Mouse (Mus musculus) spleen, postnatal 36 days (tissue): ENCODE measurements around the gene Zfp747.

Source experiments
- DNase-seq, 2 experiments: peaks; one replicate each; pipeline ENCODE4 v3.0.0; 2022; ENCODE audit warnings: low spot score in 2 of 2, mixed read lengths in 1 of 2

Zfp747 gene

DNA sequence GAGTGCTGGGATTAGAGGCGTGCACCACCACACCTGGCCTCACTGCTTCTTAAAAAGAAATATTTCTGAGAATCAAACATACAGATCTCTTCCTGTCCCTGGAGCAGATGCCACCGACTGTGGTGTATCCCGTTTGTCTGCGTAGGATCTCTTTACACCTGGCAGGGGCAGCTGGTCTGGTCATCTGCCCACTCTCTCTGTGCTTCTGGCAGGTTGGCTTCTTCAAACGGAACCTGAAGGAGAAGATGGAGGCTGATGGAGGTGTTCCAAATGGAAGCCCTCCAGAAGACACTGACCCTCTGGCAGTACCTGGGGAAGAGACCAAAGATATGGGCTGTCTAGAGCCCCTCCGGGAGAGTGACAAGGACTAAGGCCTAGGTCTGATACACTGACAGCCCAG, 42.6 kb downstream of the Zfp747 start:
- DNase-seq: no peak

- DNase-seq: no peak
These were observed 49.2 kb downstream of the Zfp747 start for GRCm38 (mm10) chr7:127326685-127327084.

- DNase-seq: no peak
These were observed 50.3 kb downstream of the Zfp747 start for GRCm38 (mm10) chr7:127325550-127325949.

GRCm38 (mm10) chr7:127324944-127325343, 50.9 kb downstream of the Zfp747 start:
- no peak for DNase-seq
